Mouse (Mus musculus) embryonic fibroblast, embryonic 13.5 days (primary cell): ENCODE results near the gene Whrn.

Source experiments
- CTCF ChIP-seq: IDR thresholded peaks from 2 replicates; pipeline ENCODE4 v1.5.1; 2011; ENCODE audit warnings: mild to moderate bottlenecking, control low read depth, low read length, moderate library complexity, borderline replicate concordance; ENCODE audit not compliant: insufficient read depth
- POLR2A ChIP-seq: IDR thresholded peaks from 2 replicates; pipeline ENCODE4 v1.6.1; 2011; ENCODE audit warnings: low read depth, mild to moderate bottlenecking, control low read depth, low read length, moderate library complexity

DNA sequence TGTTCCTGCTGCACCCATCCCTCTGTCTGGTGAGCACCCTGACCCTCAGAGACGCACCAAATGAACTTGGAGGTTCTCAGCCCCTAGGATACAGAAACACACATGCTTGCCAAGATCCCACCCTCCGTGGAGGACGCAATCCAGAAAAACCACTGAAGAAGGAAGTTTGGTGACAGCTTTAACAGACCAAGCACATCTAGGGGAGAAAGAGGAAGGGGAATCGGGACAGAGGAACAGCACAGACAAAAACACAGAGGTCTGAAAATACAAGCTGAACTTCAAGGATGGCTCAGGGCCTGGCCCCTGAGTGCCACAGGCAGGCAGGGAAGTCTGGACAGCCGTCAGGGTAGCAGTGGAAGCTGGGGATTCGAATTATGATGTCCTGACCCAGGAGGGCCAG is 94.2 kb downstream of the Whrn start:
- TF ChIP-seq POLR2A (no peak), CTCF (no peak)
